Mouse (Mus musculus): Measurements from ENCODE around the gene Parp2. TPM values are rescaled to one million over a fixed set of nuclear protein-coding genes. Genes with fewer than 3 reads are reported as not detected.
"Not testable (repeated sequence)": the region's sequence is repeated elsewhere in the genome, so short reads cannot be mapped to it uniquely, and the experiment has no call there.

Gene Parp2
- polyA plus RNA-seq, 1 experiment from 2014 or later, result 65.6 TPM

GRCm38 (mm10) chr14:50798512-50798911 lies 9.1 kb upstream of the Parp2 start:
- no peaks in the 10 kb centered on the region for H3K27me3 ChIP-seq
- H3K9ac ChIP-seq, result no peak overlapping the region
- no peak overlapping the region for H3K4me2 ChIP-seq
- no peak for ATAC-seq (replicated peaks; ENCODE audit: low FRiP score)
- H3K27ac ChIP-seq, result no peak overlapping the region
- H3K36me3 ChIP-seq, result no peaks in the 10 kb centered on the region
- no peaks in the 10 kb centered on the region for H3K9me3 ChIP-seq (replicated peaks)
- WGBS, result 70% methylated on average over 2 of the region's 2 CpGs
- H3K4me1 ChIP-seq, result no peaks in the 10 kb centered on the region
- H3K4me3 ChIP-seq (replicated peaks), result no peak overlapping the region

- 5% methylated on average over 3 of the region's 3 CpGs for WGBS
- 0 out of 2 replicates have a peak overlapping the region, but pooled peaks have one; percentile 21 for H3K9ac ChIP-seq
- H3K4me3 ChIP-seq (replicated peaks), result no peak overlapping the region
- no peaks in the 10 kb centered on the region for H3K27me3 ChIP-seq
- H3K36me3 ChIP-seq, result no peaks in the 10 kb centered on the region
- ATAC-seq (replicated peaks; ENCODE audit: low FRiP score), result no peak
- no peak overlapping the region for H3K27ac ChIP-seq
- no peaks in the 10 kb centered on the region for H3K9me3 ChIP-seq (replicated peaks)
- H3K4me2 ChIP-seq, result no peak overlapping the region
- H3K4me1 ChIP-seq, result no peaks in the 10 kb centered on the region
Observed at GRCm38 (mm10) chr14:50799502-50800259, 8.0 kb upstream of the Parp2 start.

GRCm38 (mm10) chr14:50802441-50802840 lies 5.2 kb upstream of the Parp2 start:
- H3K27ac ChIP-seq, result no peak overlapping the region
- no peak overlapping the region for H3K4me2 ChIP-seq
- H3K36me3 ChIP-seq, result no peaks in the 10 kb centered on the region
- no peaks in the 10 kb centered on the region for H3K27me3 ChIP-seq
- H3K4me1 ChIP-seq, result 0 out of 2 replicates have a peak, but pooled peaks cover 5% of the 10 kb centered on the region
- 89% methylated on average over 6 of the region's 6 CpGs for WGBS
- H3K4me3 ChIP-seq (replicated peaks), result no peak overlapping the region
- H3K9me3 ChIP-seq (replicated peaks), result no peaks in the 10 kb centered on the region
- H3K9ac ChIP-seq, result no peak overlapping the region
- no peak for ATAC-seq (replicated peaks; ENCODE audit: low FRiP score)

GRCm38 (mm10) chr14:50802843-50803562 lies 4.6 kb upstream of the Parp2 start:
- H3K27ac ChIP-seq, result no peak overlapping the region
- no peaks in the 10 kb centered on the region for H3K27me3 ChIP-seq
- ATAC-seq (replicated peaks; ENCODE audit: low FRiP score), result no peak
- 62% methylated on average over 4 of the region's 4 CpGs for WGBS
- no peaks in the 10 kb centered on the region for H3K36me3 ChIP-seq
- H3K9ac ChIP-seq, result no peak overlapping the region
- no peaks in the 10 kb centered on the region for H3K9me3 ChIP-seq (replicated peaks)
- H3K4me2 ChIP-seq, result no peak overlapping the region
- 0 out of 2 replicates have a peak, but pooled peaks cover 5% of the 10 kb centered on the region for H3K4me1 ChIP-seq
- H3K4me3 ChIP-seq (replicated peaks), result no peak overlapping the region

- H3K27me3 ChIP-seq, result no peaks in the 10 kb centered on the region
- no peak for ATAC-seq (replicated peaks; ENCODE audit: low FRiP score)
- H3K36me3 ChIP-seq, result peaks cover 2% of the 10 kb centered on the region; the same call in 1 of the 2 replicates
Observed at GRCm38 (mm10) chr14:50804683-50805082, 3.0 kb upstream of the Parp2 start.

GRCm38 (mm10) chr14:50806469-50806868 lies 1.2 kb upstream of the Parp2 start:
- H3K9me3 ChIP-seq (replicated peaks); H3K4me1 ChIP-seq; H3K27ac ChIP-seq; H3K4me3 ChIP-seq (replicated peaks); H3K27me3 ChIP-seq; H3K9ac ChIP-seq; ATAC-seq (replicated peaks; ENCODE audit: low FRiP score): not testable (repeated sequence)
- H3K36me3 ChIP-seq, result peaks cover 17% of the 10 kb centered on the region
- 90% methylated on average over 5 of the region's 5 CpGs for WGBS
- peak overlapping the region; percentile 61 for H3K4me2 ChIP-seq

More at GRCm38 (mm10) chr14:50804683-50805082, 3.0 kb upstream of the Parp2 start:
- no peaks in the 10 kb centered on the region for H3K9me3 ChIP-seq (replicated peaks)
- H3K4me3 ChIP-seq (replicated peaks), result no peak overlapping the region
- no peak overlapping the region for H3K27ac ChIP-seq
- 69% methylated on average over 13 of the region's 13 CpGs for WGBS
- H3K4me2 ChIP-seq, result no peak overlapping the region
- H3K9ac ChIP-seq, result no peak overlapping the region
- peaks cover 9% of the 10 kb centered on the region for H3K4me1 ChIP-seq

GRCm38 (mm10) chr14:50813060-50813459 lies 5.4 kb downstream of the Parp2 start:
- H3K27me3 ChIP-seq, result no peaks in the 10 kb centered on the region
- no peak for ATAC-seq (replicated peaks; ENCODE audit: low FRiP score)
- H3K9ac ChIP-seq, result no peak overlapping the region
- H3K9me3 ChIP-seq (replicated peaks), result no peaks in the 10 kb centered on the region
- H3K4me2 ChIP-seq, result no peak overlapping the region
- 86% methylated on average over 2 of the region's 2 CpGs for WGBS
- H3K27ac ChIP-seq, result no peak overlapping the region
- no peak overlapping the region for H3K4me3 ChIP-seq (replicated peaks)
- H3K4me1 ChIP-seq, result peaks cover 4% of the 10 kb centered on the region
- H3K36me3 ChIP-seq, result peaks cover 79% of the 10 kb centered on the region

- no peak overlapping the region for H3K9ac ChIP-seq
- H3K4me3 ChIP-seq (replicated peaks), result no peak overlapping the region
- ATAC-seq (replicated peaks; ENCODE audit: low FRiP score), result no peak
- H3K27ac ChIP-seq, result no peak overlapping the region
- H3K4me2 ChIP-seq, result no peak overlapping the region
- 90% methylated on average over 2 of the region's 2 CpGs for WGBS
- no peaks in the 10 kb centered on the region for H3K4me1 ChIP-seq
- H3K36me3 ChIP-seq, result peaks cover 58% of the 10 kb centered on the region
- H3K9me3 ChIP-seq (replicated peaks), result no peaks in the 10 kb centered on the region; the same call in 1 of the 2 replicates
- H3K27me3 ChIP-seq, result no peaks in the 10 kb centered on the region
Observed at GRCm38 (mm10) chr14:50823240-50823639, 15.6 kb downstream of the Parp2 start.

GRCm38 (mm10) chr14:50824219-50824618 lies 16.6 kb downstream of the Parp2 start:
- Histone ChIP-seq H3K4me2 (no peak overlapping the region), H3K9ac (no peak overlapping the region), H3K4me1 (no peaks in the 10 kb centered on the region), H3K4me3 (replicated peaks) (no peak overlapping the region), H3K36me3 (peaks cover 59% of the 10 kb centered on the region), H3K27me3 (no peaks in the 10 kb centered on the region), H3K9me3 (replicated peaks) (no peaks in the 10 kb centered on the region; the same call in 1 of the 2 replicates), H3K27ac (no peak overlapping the region)
- no peak for ATAC-seq (replicated peaks; ENCODE audit: low FRiP score)
- 91% methylated on average over 9 of the region's 9 CpGs for WGBS

- H3K4me2 ChIP-seq, result no peak overlapping the region
- no peaks in the 10 kb centered on the region for H3K4me1 ChIP-seq
- H3K9me3 ChIP-seq (replicated peaks), result no peaks in the 10 kb centered on the region; the same call in 1 of the 2 replicates
- no peak overlapping the region for H3K4me3 ChIP-seq (replicated peaks)
- no peak overlapping the region for H3K27ac ChIP-seq
- 84% methylated on average over 4 of the region's 4 CpGs for WGBS
- H3K9ac ChIP-seq, result no peak overlapping the region
- H3K36me3 ChIP-seq, result peaks cover 39% of the 10 kb centered on the region
- no peaks in the 10 kb centered on the region for H3K27me3 ChIP-seq
- no peak for ATAC-seq (replicated peaks; ENCODE audit: low FRiP score)
Observed at GRCm38 (mm10) chr14:50826579-50826978, 18.9 kb downstream of the Parp2 start.

- WGBS, result 84% methylated on average over 3 of the region's 3 CpGs
- Histone ChIP-seq H3K4me2 (no peak overlapping the region), H3K36me3 (peaks cover 15% of the 10 kb centered on the region), H3K4me3 (replicated peaks) (no peak overlapping the region), H3K27ac (no peak overlapping the region), H3K9me3 (replicated peaks) (no peaks in the 10 kb centered on the region), H3K27me3 (no peaks in the 10 kb centered on the region), H3K4me1 (no peaks in the 10 kb centered on the region), H3K9ac (no peak overlapping the region)
- ATAC-seq (replicated peaks; ENCODE audit: low FRiP score), result no peak
Observed at GRCm38 (mm10) chr14:50829878-50830277, 22.2 kb downstream of the Parp2 start.

GRCm38 (mm10) chr14:50833964-50834363 lies 26.3 kb downstream of the Parp2 start:
- Histone ChIP-seq H3K9ac (no peak overlapping the region), H3K27me3 (no peaks in the 10 kb centered on the region), H3K4me1 (no peaks in the 10 kb centered on the region), H3K27ac (no peak overlapping the region), H3K4me2 (no peak overlapping the region), H3K4me3 (replicated peaks) (no peak overlapping the region), H3K36me3 (peaks cover 15% of the 10 kb centered on the region), H3K9me3 (replicated peaks) (no peaks in the 10 kb centered on the region)
- 85% methylated on average over 10 of the region's 10 CpGs for WGBS
- ATAC-seq (replicated peaks; ENCODE audit: low FRiP score), result no peak
